Mouse (Mus musculus): ENCODE measurements at regions not wholly inside any gene's neighbourhood (a gene's known extent, or its start where the extent isn't known, plus 50 kb on each side); places are given as distances from the start of the nearest gene placed in this dataset.

- dilution Hi-C loops (cut with MboI; ENCODE audit: extremely low pct_ligation_motif_present, extremely low pct_unique_long_range_greater_than_20kb, low sequenced_read_pairs): no loop called here
- TF ChIP-seq KAT2A (IDR thresholded peaks at IDR 0.05; ENCODE audit: insufficient replicate concordance, low read length) (no peak), MAFK (IDR thresholded peaks at IDR 0.05; ENCODE audit: insufficient replicate concordance, low read length) (no peak), CHD1 (IDR thresholded peaks at IDR 0.05; ENCODE audit: low read depth, low read length) (no peak), RAD21 (IDR thresholded peaks at IDR 0.05; ENCODE audit: low read depth, low read length) (no peak), MXI1 (IDR thresholded peaks at IDR 0.05; ENCODE audit: low read depth, low read length) (no peak), TBP (conservative IDR thresholded peaks at IDR 0.05; ENCODE audit: low read depth, low read length) (no peak), SIN3A (IDR thresholded peaks at IDR 0.05; ENCODE audit: low read length) (no peak), JUND (conservative IDR thresholded peaks at IDR 0.05; ENCODE audit: low read depth, low read length) (no peak), BHLHE40 (IDR thresholded peaks at IDR 0.05; ENCODE audit: low read depth, low read length) (no peak), EP300 (IDR thresholded peaks at IDR 0.05; ENCODE audit: low read length) (no peak), ZC3H11A (IDR thresholded peaks at IDR 0.05; ENCODE audit: low read depth, low read length) (no peak), ELF1 (IDR thresholded peaks at IDR 0.05; ENCODE audit: low read depth, low read length) (no peak), HCFC1 (IDR thresholded peaks at IDR 0.05; ENCODE audit: low read depth, low read length) (no peak), TCF12 (IDR thresholded peaks at IDR 0.05; ENCODE audit: low read depth, low read length) (no peak)
These were observed 226.0 kb upstream of the Pappa start for GRCm38 (mm10) chr4:64897935-64898334.

GRCm38 (mm10) chr4:64901091-64901845, 222.7 kb upstream of the Pappa start:
- no peaks in the 10 kb centered on the region for H3K79me2 ChIP-seq (replicated peaks; ENCODE audit: control insufficient read depth, extremely low read depth, insufficient read depth, poor library complexity, severe bottlenecking)
- DNase-seq (ENCODE audit: extremely low read depth): peak; percentile 14
- H3K4me3 ChIP-seq (replicated peaks in 1 of 3; ENCODE audit: low read depth in 2 of 3, low read length in 2 of 3, poor library complexity in 1 of 3): no peak overlapping the region
- H3K9me3 ChIP-seq (replicated peaks; ENCODE audit: low read length): no peaks in the 10 kb centered on the region
- H3K36me3 ChIP-seq (replicated peaks in 1 of 2; ENCODE audit: control insufficient read depth in 1 of 2, insufficient read depth in 1 of 2, low read length in 1 of 2): no peaks in the 10 kb centered on the region
- no peak overlapping the region for H3K9ac ChIP-seq (ENCODE audit: insufficient read depth, low read depth)
- H3K4me1 ChIP-seq (ENCODE audit: control insufficient read depth in 1 of 2, insufficient read depth in 2 of 2): no peaks in the 10 kb centered on the region
- H3K27ac ChIP-seq (ENCODE audit: insufficient read depth, low read depth): no peak overlapping the region
- no peak overlapping the region for H3K4me2 ChIP-seq (ENCODE audit: insufficient read depth, low read depth, poor library complexity, severe bottlenecking)
- in situ Hi-C loops (cut with MboI; ENCODE audit: low pct_ligation_motif_present, low pct_unique_long_range_greater_than_20kb, low sequenced_read_pairs) (no loop called here), dilution Hi-C loops (cut with MboI; ENCODE audit: extremely low pct_ligation_motif_present, extremely low pct_unique_long_range_greater_than_20kb, low sequenced_read_pairs) (no loop called here)
- no peaks in the 10 kb centered on the region for H3K27me3 ChIP-seq (replicated peaks)
- no peak for TF ChIP-seq NRF1 (IDR thresholded peaks at IDR 0.05; ENCODE audit: low read depth, low read length)
- TF ChIP-seq TCF12 (IDR thresholded peaks at IDR 0.05; ENCODE audit: low read depth, low read length): no peak
- TF ChIP-seq MYC (IDR thresholded peaks at IDR 0.05; ENCODE audit: low read depth, low read length): no peak
- no peak for TF ChIP-seq GABPA (IDR thresholded peaks at IDR 0.05; ENCODE audit: insufficient replicate concordance, low read depth, low read length)
- TF ChIP-seq MAFK (IDR thresholded peaks at IDR 0.05; ENCODE audit: insufficient replicate concordance, low read length): no peak

More at GRCm38 (mm10) chr4:64897935-64898334, 226.0 kb upstream of the Pappa start:
- Histone ChIP-seq H3K4me1 (ENCODE audit: control insufficient read depth in 1 of 2, insufficient read depth in 2 of 2) (no peaks in the 10 kb centered on the region), H3K9ac (ENCODE audit: insufficient read depth, low read depth) (no peak overlapping the region), H3K27ac (ENCODE audit: insufficient read depth, low read depth) (no peak overlapping the region), H3K4me3 (replicated peaks in 1 of 3; ENCODE audit: low read depth in 2 of 3, low read length in 2 of 3, poor library complexity in 1 of 3) (no peak overlapping the region), H3K79me2 (replicated peaks; ENCODE audit: control insufficient read depth, extremely low read depth, insufficient read depth, poor library complexity, severe bottlenecking) (no peaks in the 10 kb centered on the region), H3K4me2 (ENCODE audit: insufficient read depth, low read depth, poor library complexity, severe bottlenecking) (no peak overlapping the region), H3K36me3 (replicated peaks in 1 of 2; ENCODE audit: control insufficient read depth in 1 of 2, insufficient read depth in 1 of 2, low read length in 1 of 2) (no peaks in the 10 kb centered on the region), H3K27me3 (replicated peaks) (no peaks in the 10 kb centered on the region), H3K9me3 (replicated peaks; ENCODE audit: low read length) (no peaks in the 10 kb centered on the region)
- in situ Hi-C loops (cut with MboI; ENCODE audit: low pct_ligation_motif_present, low pct_unique_long_range_greater_than_20kb, low sequenced_read_pairs): no loop called here
- DNase-seq (ENCODE audit: extremely low read depth): no peak
